Mouse (Mus musculus) kidney, adult 2 months (tissue): ENCODE measurements around the gene Rnd1.

Source experiments
- CTCF ChIP-seq: fragments of 200-500 bp; conservative IDR thresholded peaks from 2 replicates; pipeline ENCODE4 v1.5.1; 2011; ENCODE audit warnings: low read depth, mild to moderate bottlenecking, control low read depth, low read length, moderate library complexity, mixed read lengths; ENCODE audit not compliant: insufficient read depth, insufficient read length
- POLR2A ChIP-seq: fragments of 200-500 bp; IDR thresholded peaks from one replicate; pipeline ENCODE4 v1.6.1; 2011; ENCODE audit warnings: low read depth, low read length, control low read depth

DNA sequence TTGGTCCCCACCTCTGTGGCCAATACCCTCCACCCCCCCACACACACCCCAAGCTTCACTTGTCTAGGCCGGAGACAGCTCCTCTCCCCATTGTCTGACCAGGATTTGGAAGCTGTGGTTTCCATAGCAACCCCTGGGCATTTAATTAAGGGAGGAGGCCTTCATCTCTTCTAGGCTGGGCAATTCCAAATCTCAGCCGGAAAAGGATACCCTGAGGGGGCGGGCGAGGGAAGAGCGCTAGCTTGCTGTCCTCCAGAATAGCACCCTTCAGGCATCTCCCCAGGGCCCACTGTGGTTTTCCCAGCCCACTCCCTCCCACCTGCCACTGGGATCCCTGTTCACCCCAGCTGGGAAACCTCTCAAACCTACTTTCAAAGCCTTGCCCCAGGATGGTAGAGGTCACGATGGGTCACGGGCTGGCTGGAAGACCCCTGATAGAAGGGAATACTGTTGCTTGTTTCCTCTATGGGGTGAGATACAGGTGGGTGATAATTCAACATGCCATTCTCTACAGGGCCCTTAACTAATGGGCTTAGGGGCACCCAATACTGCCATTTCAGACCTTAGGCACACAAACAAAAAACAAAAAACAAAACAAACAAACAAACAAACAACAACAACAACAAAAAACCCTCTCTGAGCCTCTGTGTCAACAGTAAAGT lies 14.4 kb upstream of the Rnd1 start:
- no peak for TF ChIP-seq CTCF
- TF ChIP-seq POLR2A = no peak
